Mouse (Mus musculus) c-Kit-positive CD71-positive TER-119-negative erythroid progenitor cells, embryonic 14.5 days (primary cell): ENCODE data around the gene Prpf8.

ENCODE experiments used
- DNase-seq: peaks from one replicate; pipeline ENCODE4 v3.0.0-alpha.2; 2013; ENCODE audit warnings: low read depth

Gene Prpf8

GRCm38 (mm10) chr11:75508162-75508561 is 21.5 kb downstream of the Prpf8 start:
- DNase-seq = no peak

- DNase-seq = no peak
These were observed 22.3 kb downstream of the Prpf8 start for GRCm38 (mm10) chr11:75508904-75509303.

DNA sequence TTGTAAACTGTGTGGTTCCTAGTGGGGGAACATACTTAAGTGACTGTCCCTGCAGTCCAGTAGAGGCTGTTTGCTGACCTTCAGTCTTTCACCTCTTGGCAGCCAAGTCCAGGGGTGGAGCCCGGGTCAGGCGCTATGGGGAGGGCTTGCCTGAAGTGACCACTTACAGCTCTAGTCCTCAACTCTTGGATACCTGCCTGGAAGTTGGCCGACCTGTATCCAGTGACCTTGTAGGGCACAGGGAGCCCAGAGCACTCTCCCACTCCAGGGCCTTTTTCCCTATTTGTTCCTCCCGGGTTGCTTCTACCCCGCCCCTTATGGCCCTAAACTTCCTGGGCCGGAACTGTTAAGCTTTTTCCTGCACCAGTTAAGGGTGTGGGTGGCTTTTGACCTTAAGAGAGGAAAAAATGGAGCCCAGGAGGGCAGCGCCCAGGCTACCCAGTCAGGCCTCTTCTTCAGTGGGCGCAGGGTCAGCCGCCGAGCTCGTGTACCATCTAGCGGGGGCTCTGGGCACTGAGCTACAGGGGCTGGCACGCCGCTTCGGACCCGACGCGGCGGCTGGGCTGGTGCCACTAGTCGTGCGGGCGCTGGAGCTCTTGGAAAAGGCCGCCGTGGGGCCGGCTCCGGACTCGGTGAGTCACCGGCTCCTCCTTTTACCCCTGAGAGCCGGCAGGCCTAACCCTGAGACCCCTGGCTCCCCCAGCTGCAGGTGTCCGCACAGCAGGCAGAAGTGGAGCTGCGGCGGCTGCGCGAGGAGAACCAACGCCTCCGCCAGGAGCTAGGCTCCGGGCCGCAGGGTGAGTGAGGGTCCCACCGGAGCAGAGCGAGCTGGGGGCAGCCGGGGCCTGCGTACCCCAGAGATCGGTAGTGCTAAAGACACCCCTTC is 23.4 kb downstream of the Prpf8 start, which contains the start of gene Rilp:
Gene Rilp, plus strand, starts transcription at position 354 of the 886 bp plus-strand sequence.
- no peak for DNase-seq

DNA sequence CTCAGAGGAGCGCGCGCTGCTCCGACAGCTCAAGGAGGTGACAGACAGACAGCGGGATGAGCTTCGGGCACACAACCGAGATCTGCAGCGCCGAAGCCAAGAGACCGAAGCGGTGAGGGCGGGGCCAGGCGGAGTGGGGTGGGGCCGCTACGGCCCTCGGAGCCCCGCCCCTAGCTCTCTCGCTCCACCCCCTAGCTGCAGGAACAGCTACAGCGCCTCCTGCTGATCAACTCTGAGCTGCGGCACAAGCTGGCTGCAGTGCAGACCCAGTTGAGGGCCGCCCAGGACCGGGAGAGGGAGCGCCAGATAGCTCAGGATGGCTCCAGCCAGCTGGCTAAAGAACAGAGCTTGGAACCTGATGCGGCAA is 24.0 kb downstream of the Prpf8 start:
- DNase-seq = peak; percentile 83

GRCm38 (mm10) chr11:75511213-75511612 is 24.6 kb downstream of the Prpf8 start:
- no peak for DNase-seq

DNA sequence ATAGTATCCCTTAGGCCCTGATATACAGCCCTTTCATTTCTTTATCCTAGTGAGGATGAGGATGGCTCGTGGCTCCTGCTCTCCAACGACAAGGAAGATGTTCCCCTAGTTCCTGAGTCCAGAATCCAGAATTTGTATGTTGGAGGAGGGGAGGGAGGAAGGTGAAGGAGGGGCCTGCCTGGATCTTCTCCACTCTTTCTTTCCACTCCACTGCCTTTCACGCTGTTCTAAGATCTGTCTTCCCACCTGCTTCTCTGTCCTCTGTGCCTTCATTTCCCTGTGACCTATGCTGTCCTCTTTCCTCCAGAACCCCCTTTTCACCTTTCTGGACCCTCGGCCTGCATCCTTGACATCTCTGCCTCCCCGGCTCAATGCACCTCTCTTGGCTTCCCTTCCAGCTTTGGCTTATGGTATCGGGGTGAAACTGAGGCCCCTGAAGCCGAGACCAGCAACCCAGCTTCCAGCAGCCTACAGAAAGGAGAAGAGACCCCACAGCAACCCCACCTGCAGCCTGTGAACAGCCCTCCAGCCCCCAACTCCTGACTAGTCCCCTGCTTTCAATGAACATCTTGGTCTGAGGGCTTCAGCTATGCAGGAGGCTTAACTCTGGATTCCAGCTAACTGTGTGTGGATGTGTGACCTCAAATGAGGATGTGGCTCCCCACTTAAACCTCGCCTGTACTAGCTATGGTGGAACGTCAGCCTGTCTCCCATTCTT is 25.8 kb downstream of the Prpf8 start:
- no peak for DNase-seq

GRCm38 (mm10) chr11:75513336-75513735 is 26.7 kb downstream of the Prpf8 start, which contains the start of gene Scarf1:
Gene Scarf1 (plus strand): TSS chr11:75513540.
- DNase-seq = no peak

DNA sequence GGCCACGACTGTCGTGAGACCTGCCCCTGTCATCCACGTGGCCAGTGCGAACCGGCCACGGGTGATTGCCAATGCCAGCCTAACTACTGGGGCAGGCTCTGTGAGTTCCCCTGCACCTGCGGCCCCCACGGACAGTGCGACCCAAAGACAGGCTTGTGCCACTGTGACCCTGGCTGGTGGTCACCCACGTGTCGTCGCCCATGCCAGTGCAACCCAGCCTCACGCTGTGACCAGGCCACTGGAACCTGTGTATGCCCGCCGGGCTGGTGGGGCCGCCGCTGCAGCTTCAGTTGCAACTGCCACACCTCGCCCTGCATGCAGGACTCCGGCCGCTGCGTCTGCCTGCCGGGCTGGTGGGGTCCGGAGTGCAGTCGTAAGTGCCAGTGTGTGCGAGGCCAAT is 28.6 kb downstream of the Prpf8 start:
- DNase-seq = no peak

- no peak for DNase-seq
These were observed 33.4 kb downstream of the Prpf8 start for GRCm38 (mm10) chr11:75519834-75520633.

- DNase-seq = no peak
These were observed 35.0 kb downstream of the Prpf8 start for GRCm38 (mm10) chr11:75521609-75522008.

GRCm38 (mm10) chr11:75522793-75523192 is 36.2 kb downstream of the Prpf8 start:
- DNase-seq = no peak

GRCm38 (mm10) chr11:75525531-75526125 is 39.0 kb downstream of the Prpf8 start:
- DNase-seq = no peak

- no peak for DNase-seq
These were observed 40.3 kb downstream of the Prpf8 start for GRCm38 (mm10) chr11:75526943-75527342.

- no peak for DNase-seq
These were observed 43.2 kb downstream of the Prpf8 start for GRCm38 (mm10) chr11:75529771-75530170.

DNA sequence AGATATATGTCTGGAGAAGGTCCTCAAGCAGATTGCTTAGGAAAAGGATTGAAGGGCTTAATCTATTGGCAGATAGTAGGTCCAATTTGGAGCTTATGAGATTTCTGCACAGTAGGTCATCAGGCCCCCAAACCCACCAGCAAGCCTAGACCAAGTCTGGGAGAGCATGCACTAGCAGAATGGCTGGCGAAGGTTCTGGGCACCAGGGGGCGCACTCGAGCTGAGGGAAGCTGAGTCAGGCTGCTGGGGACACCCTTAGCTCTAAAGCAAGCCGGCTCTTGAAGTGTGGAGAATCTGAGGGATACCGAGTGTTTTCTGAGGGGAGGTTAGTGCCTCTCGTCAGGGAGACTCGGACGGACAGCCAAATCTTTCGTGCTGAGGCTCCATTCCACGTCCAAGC is 43.7 kb downstream of the Prpf8 start:
- peak; percentile 86 for DNase-seq

DNA sequence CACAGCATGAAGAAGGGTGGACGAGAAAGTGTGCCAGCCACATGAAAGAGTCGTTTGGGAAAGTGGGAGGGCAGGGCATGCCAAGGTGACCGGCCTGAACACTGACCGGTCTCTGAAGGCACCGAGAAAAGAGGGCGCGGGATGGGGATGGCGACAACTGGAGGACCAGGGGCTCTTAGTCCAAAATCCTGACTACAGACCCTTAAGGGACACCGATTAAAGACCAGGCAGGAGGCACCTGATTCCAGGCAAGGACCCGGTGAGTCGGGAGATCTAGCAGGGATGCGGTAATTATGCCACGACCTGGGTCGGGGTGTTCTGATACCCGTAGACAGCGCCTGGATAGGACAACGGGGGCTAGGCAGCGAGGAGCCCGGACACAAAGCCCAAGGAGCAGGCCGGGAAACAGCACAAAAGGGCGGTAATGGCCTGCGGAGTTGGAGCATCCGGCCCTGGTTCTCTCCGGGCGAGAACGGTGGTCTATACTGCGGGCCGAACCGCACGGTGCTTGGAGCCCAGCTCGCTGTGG is 44.3 kb downstream of the Prpf8 start:
- DNase-seq = no peak

- peak; percentile 93 for DNase-seq
These were observed 45.0 kb downstream of the Prpf8 start, which contains the start of gene Slc43a2 for GRCm38 (mm10) chr11:75531469-75532242. Gene Slc43a2 (plus strand): TSS chr11:75531694.

DNA sequence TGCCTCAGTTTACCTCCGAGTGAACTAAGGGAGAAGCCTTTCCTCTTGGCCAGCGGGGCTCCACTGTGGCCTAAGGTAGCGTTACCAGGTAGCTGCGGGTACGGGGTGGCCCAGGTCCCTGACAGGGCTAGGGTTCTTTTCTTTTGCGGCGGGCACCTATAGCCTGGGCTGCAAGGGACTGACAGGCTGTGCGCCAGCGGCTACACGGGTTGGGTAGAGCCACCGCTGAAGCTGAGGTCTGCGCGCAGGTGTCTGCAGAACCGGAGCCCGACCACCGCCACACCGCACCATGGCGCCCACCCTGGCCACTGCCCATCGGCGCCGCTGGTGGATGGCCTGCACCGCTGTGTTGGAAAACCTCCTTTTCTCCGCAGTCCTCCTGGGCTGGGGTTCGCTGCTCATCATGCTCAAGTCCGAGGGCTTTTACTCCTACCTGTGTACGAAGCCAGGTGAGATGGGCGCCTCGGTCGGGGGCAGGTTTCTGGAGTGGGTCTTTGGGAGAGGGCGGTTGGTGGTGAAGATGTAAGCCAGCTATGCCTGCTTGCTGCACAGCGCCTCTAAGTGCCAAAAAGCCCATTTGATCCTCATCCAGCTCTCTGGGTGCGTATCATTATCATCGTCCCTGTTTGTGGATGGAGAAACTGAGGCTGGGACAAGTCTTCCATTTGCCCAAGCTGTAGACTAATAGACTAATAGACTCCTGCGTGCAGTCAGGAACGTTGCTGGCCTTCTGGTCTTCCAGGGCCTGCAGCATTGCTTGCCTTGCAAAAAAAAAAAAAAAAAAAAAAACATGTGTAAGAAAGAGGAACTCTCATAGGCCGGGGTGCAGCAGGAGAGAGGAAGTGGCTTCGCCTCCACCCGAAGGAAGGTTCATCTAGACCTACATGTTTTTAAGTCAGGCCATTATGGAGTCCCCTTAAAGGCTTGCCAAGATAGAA is 46.0 kb downstream of the Prpf8 start:
- no peak for DNase-seq

DNA sequence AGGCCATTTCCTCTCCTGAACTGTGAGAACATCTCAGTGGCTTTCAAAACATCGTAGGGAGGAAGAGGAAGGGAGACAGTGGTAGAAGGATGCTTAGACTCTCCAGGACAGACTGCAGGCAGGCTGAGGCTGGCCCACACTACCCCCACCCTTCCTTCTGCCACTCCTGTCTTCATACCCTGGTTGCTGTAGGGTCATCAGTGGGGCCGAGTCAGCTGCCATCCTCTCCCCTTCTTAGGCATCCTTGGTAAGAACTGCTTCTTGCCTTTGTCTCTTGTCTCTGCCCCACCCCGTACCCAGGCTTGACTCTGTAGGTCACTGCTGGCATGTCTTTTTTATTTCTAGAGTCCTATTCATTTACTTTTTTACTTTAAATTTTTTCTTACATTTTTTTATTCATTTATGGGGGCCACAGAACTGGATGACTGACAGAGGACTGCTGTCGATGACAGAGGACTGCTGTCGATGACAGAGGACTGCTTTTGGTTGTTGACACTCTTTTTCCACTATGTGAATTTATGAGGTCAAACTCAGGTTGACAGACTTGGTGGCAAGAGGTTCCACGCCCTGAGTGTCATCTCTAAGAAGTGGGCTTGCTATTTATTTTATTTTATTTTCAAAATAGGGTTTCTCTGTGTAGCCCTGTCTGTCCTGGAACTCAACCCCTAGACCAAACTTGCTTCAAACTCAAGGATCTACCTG is 46.8 kb downstream of the Prpf8 start:
- DNase-seq = no peak
